Mouse (Mus musculus) bone marrow macrophage, adult 2 months (primary cell): ENCODE measurements at regions not wholly inside any gene's neighbourhood (a gene's known extent, or its start where the extent isn't known, plus 50 kb on each side); places are given as distances from the start of the nearest gene placed in this dataset.

Experiments
- H3K27ac ChIP-seq: 2 replicates; pipeline ENCODE4 v1.5.1; 2012; ENCODE audit warnings: low read depth, low read length; ENCODE audit not compliant: insufficient read depth
- H3K4me1 ChIP-seq: 2 replicates; pipeline ENCODE4 v1.6.1; 2012; ENCODE audit warnings: low read length; ENCODE audit not compliant: control insufficient read depth, insufficient read depth
- H3K4me3 ChIP-seq: 2 replicates; pipeline ENCODE4 v1.5.1; 2012; ENCODE audit warnings: mild to moderate bottlenecking, low read length, moderate library complexity; ENCODE audit not compliant: insufficient read depth
- CTCF ChIP-seq: IDR thresholded peaks from 2 replicates; pipeline ENCODE4 v1.5.1; 2012; ENCODE audit warnings: low read depth, mild to moderate bottlenecking, low read length, moderate library complexity
- POLR2A ChIP-seq: IDR thresholded peaks from 2 replicates; pipeline ENCODE4 v1.6.1; 2012; ENCODE audit warnings: mild to moderate bottlenecking, low read depth, low read length, borderline replicate concordance

GRCm38 (mm10) chr2:30525295-30525694 is 51.3 kb upstream of the Ier5l start:
- TF ChIP-seq POLR2A = no peak
- no peak for TF ChIP-seq CTCF
- H3K4me3 ChIP-seq = no peak overlapping the region
- no peaks in the 10 kb centered on the region for H3K4me1 ChIP-seq
- H3K27ac ChIP-seq = no peak overlapping the region

DNA sequence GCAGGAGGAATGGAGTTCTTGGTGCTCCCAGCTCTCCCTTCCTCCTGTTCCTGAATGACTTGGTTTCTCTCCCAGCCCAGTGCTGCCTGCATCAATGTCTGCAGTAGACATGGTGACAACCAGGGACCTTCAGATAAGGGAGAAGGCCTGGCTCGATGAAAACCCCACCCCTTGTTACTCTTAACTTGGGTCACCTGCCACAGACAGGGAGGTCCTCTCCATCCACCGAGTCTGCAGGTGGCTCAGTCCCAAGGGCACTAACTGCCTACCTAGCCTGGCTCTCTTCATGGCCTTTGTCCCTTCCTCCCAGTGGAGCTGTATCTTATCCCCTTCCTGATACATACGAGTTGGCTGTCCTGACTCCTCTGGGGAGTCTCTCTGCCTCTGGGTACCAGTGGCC is 51.8 kb upstream of the Ier5l start:
- H3K27ac ChIP-seq = no peak overlapping the region
- no peak for TF ChIP-seq CTCF
- no peak for TF ChIP-seq POLR2A
- H3K4me3 ChIP-seq = no peak overlapping the region
- H3K4me1 ChIP-seq = no peaks in the 10 kb centered on the region

GRCm38 (mm10) chr2:30527495-30527894 is 53.5 kb upstream of the Ier5l start:
- Histone ChIP-seq H3K4me3 (no peak overlapping the region), H3K27ac (no peak overlapping the region), H3K4me1 (no peaks in the 10 kb centered on the region)
- no peak for TF ChIP-seq POLR2A
- TF ChIP-seq CTCF = no peak

- Histone ChIP-seq H3K4me1 (no peaks in the 10 kb centered on the region; the same call in 1 of the 2 replicates), H3K27ac (no peak overlapping the region)
- TF ChIP-seq CTCF = no peak
- TF ChIP-seq POLR2A = no peak
Observed at GRCm38 (mm10) chr2:30532948-30533347, 58.9 kb upstream of the Ier5l start.

GRCm38 (mm10) chr2:30533367-30533766 is 59.3 kb upstream of the Ier5l start:
- no peak for TF ChIP-seq POLR2A
- no peak for TF ChIP-seq CTCF
- no peak overlapping the region for H3K27ac ChIP-seq
- H3K4me1 ChIP-seq = no peaks in the 10 kb centered on the region; the same call in 1 of the 2 replicates
- H3K4me3 ChIP-seq = no peak overlapping the region

More at GRCm38 (mm10) chr2:30532948-30533347, 58.9 kb upstream of the Ier5l start:
- no peak overlapping the region for H3K4me3 ChIP-seq

GRCm38 (mm10) chr2:30534485-30534884 is 60.4 kb upstream of the Cstad start:
- TF ChIP-seq POLR2A (no peak), CTCF (no peak)
- no peaks in the 10 kb centered on the region; the same call in 1 of the 2 replicates for H3K4me1 ChIP-seq
- peak overlapping the region; percentile 48 for H3K4me3 ChIP-seq
- H3K27ac ChIP-seq = peak overlapping the region; percentile 38

DNA sequence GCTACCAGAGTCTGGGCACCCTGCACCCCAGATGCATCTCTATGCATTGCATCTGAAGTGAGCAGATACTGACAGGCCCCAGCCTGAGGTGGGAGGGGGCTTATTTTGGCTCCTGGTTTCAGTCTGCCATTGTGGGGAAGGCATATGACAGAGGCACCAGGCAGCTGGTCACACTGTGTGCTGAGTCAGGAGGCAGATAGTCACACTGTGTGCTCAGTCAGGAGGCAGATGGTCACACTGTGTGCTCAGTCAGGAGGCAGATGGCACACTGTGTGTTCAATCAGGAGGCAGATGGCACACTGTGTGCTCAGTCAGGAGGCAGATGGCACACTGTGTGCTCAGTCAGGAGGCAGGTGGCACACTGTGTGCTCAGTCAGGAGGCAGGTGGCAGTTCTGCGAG is 55.5 kb upstream of the Cstad start:
- TF ChIP-seq CTCF = no peak
- no peak for TF ChIP-seq POLR2A

GRCm38 (mm10) chr2:30541541-30541940 is 53.3 kb upstream of the Cstad start:
- Histone ChIP-seq H3K4me1 (peaks cover 16% of the 10 kb centered on the region), H3K27ac (no peak overlapping the region), H3K4me3 (no peak overlapping the region)
- TF ChIP-seq POLR2A (no peak), CTCF (no peak)

More for the DNA sequence above, 55.5 kb upstream of the Cstad start:
- no peak overlapping the region for H3K4me3 ChIP-seq
- H3K4me1 ChIP-seq = no peaks in the 10 kb centered on the region; the same call in 1 of the 2 replicates
- no peak overlapping the region for H3K27ac ChIP-seq

DNA sequence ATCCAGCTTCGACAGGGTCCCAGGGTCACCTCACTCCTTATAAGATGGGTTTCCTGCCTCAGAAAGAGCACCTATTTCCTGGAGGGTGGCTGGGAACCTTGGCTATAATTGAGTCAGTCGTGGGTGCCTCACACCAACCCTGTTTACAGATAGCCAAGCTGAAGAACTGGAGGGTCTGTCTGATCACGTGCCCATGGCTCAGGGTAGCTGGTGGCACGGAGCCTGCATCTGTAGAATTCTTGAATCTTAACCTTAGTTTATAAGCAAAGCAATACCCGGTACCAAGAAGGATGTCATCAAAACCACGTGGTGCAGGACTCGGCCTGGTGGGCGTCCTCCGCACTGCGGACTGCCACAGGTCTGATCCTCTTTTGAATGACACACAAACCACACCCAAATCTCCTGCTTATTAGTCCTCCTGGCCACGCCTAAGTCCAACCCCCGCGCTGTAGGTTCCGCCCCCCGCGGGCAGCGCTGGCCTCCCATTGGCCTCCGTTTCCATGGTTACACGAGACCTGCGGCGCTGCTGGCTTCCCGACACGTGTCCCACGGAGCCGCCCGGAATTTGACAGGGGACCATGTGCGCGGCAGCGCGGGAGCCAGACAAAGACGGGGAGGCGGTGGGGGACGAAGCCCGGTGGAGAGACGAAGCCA is 49.9 kb upstream of the Cstad start:
- H3K4me3 ChIP-seq = peak overlapping the region; percentile 16; the same call in 1 of the 2 replicates
- peaks cover 27% of the 10 kb centered on the region for H3K4me1 ChIP-seq
- no peak overlapping the region for H3K27ac ChIP-seq
- TF ChIP-seq POLR2A (no peak), CTCF (no peak)
